Mouse (Mus musculus) G1E (cell line): Measurements from ENCODE around the gene Akr1b3. TPM values are rescaled to one million over a fixed set of nuclear protein-coding genes. Genes with fewer than 3 reads are reported as not detected.

ENCODE experiments used
- ATAC-seq: 2 replicates; pipeline ENCODE4 v1.8.0; 2016; ENCODE audit warnings: mild to moderate bottlenecking; ENCODE audit not compliant: insufficient number of reproducible peaks, poor library complexity, low FRiP score, severe bottlenecking; ENCODE audit errors: extremely low read depth
- DNase-seq: peaks from one replicate; pipeline ENCODE4 v3.0.0; 2012; ENCODE audit warnings: low spot score
- H3K27me3 ChIP-seq: 2 replicates; pipeline ENCODE4 v1.6.1; 2012; ENCODE audit warnings: mild to moderate bottlenecking, low read length, inconsistent platforms; ENCODE audit not compliant: insufficient read depth
- H3K36me3 ChIP-seq: replicated peaks from 2 replicates; pipeline ENCODE3; 2012; ENCODE audit warnings: mild to moderate bottlenecking, inconsistent platforms
- H3K4me1 ChIP-seq: 2 replicates; pipeline ENCODE4 v1.6.1; 2012; ENCODE audit warnings: low read depth, low read length, inconsistent platforms, mixed read lengths; ENCODE audit not compliant: insufficient read depth
- H3K4me3 ChIP-seq: 2 replicates; pipeline ENCODE4 v1.5.1; 2012; ENCODE audit warnings: low read depth, mild to moderate bottlenecking, inconsistent platforms, low read length, moderate library complexity, mixed read lengths
- H3K9me3 ChIP-seq: replicated peaks from 2 replicates; pipeline ENCODE4 v1.6.1; 2012; ENCODE audit warnings: inconsistent platforms
- CTCF ChIP-seq: IDR thresholded peaks from 2 replicates; pipeline ENCODE4 v1.5.1; 2012; ENCODE audit warnings: low read depth, low read length, inconsistent platforms, mixed read lengths
- GATA1 ChIP-seq: IDR thresholded peaks from 2 replicates; pipeline ENCODE4 v1.6.1; 2012; ENCODE audit warnings: borderline replicate concordance, low read length, inconsistent platforms, mixed read lengths
- GATA2 ChIP-seq: IDR thresholded peaks from 2 replicates; pipeline ENCODE4 v1.6.1; 2012; ENCODE audit warnings: low read depth, low read length, inconsistent platforms, borderline replicate concordance
- POLR2AphosphoS5 ChIP-seq: IDR thresholded peaks from 2 replicates; pipeline ENCODE4 v1.6.1; 2012; ENCODE audit warnings: low read depth, low read length, inconsistent platforms; ENCODE audit not compliant: insufficient replicate concordance
- TAL1 ChIP-seq: conservative IDR thresholded peaks from 2 replicates; pipeline ENCODE4 v1.6.1; 2012; ENCODE audit warnings: low read depth, low read length, inconsistent platforms, mixed read lengths
- polyA plus RNA-seq: library from polyadenylated mRNA; stranded (reverse); fragments of >175 nt; gene quantifications from 2 replicates; pipeline ENCODE4 v1.2.3, GENCODE M21; 2012
- total RNA-seq, 2 experiments: library from RNA; stranded (forward) in 1 of 2; stranded (reverse) in 1 of 2; fragments of 200-1000 nt in 1 of 2; fragments of >200 nt in 1 of 2; fragmentation: Nextera tagmentation in 1 of 2; gene quantifications; 2 replicates each; pipeline ENCODE4 v1.2.3; 2014 to 2017

The Akr1b3 gene
- total and polyA plus RNA-seq, 3 experiments = 23.3 to 58.2 (median 54.7) TPM

DNA sequence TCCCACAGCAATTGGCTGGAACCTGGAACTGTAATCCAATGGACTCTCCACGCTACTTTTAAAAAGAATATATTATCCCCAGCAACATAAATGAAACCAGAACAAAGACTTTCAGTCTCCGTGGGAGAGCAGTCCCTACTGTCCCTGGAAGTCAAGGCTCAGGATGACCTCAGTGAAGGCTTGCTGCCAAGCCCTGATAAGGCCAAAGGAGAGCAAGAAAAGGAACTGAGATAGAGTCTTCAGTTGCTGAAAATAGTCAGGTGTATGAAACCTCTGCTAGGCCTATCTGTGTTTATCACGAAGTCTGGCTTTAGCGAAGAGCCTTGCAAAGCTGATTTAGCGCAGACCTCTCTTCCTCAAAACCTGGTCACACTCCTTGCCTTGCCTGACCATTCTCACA lies 14.1 kb upstream of the Akr1b3 start:
- DNase-seq (no peak), ATAC-seq (no peak)
- TF ChIP-seq TAL1 = no peak
- no peak for TF ChIP-seq GATA2
- TF ChIP-seq GATA1 = no peak
- no peak for TF ChIP-seq POLR2AphosphoS5
- TF ChIP-seq CTCF = no peak
- H3K27me3 ChIP-seq = peaks cover 11% of the 10 kb centered on the region
- no peaks in the 10 kb centered on the region for H3K36me3 ChIP-seq
- H3K9me3 ChIP-seq = no peaks in the 10 kb centered on the region
- H3K4me3 ChIP-seq = no peak overlapping the region
- no peaks in the 10 kb centered on the region for H3K4me1 ChIP-seq

DNA sequence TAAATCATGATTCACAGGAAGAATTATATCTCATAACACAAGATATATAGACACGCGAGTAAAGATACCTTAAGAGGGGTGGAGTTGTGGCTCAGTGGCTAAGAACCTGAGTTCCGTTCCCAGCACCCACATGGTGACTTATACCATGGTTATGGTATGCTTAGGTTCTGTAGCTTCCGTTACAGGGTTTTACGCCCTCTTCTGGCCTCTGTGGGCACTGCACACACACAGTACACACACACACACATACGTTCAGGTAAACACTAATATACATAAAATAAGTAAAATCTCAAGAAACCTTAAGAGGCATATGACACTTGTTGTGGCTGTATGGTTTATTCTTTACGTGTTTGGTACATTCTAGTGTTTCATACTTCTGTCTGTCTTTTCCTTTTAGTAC lies 4.8 kb upstream of the Akr1b3 start:
- DNase-seq (no peak), ATAC-seq (no peak)
- H3K9me3 ChIP-seq = peaks cover 2% of the 10 kb centered on the region; the same call in 1 of the 2 replicates
- TF ChIP-seq CTCF (no peak), GATA2 (no peak), TAL1 (no peak), GATA1 (no peak), POLR2AphosphoS5 (no peak)
- H3K36me3 ChIP-seq = no peaks in the 10 kb centered on the region
- H3K4me3 ChIP-seq = no peak overlapping the region
- H3K27me3 ChIP-seq = peaks cover 8% of the 10 kb centered on the region
- H3K4me1 ChIP-seq = peaks cover 4% of the 10 kb centered on the region; the same call in 1 of the 2 replicates

DNA sequence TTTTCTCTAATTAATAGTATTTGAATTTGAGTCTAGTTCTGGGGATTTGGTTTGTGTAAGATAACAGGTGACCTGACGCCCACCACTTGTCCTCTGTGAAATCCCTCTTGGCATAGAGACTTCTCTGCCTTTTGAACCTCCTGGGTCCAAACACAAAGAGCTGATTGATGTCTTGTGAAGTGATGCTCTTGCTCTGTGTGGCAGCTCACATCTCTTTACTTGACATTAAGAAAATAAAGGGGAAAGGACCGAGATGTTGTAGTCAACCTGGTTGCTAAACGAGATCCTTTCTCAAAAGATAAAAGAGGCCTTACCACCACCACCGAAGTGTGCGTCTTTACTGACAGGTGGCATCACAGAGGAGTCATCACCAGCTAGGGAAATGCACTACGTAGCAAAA lies 1.4 kb upstream of the Akr1b3 start:
- ATAC-seq (no peak), DNase-seq (no peak)
- Histone ChIP-seq H3K4me1 (peaks cover 4% of the 10 kb centered on the region; the same call in 1 of the 2 replicates), H3K27me3 (peaks cover 6% of the 10 kb centered on the region; the same call in 1 of the 2 replicates), H3K4me3 (no peak overlapping the region), H3K36me3 (peaks cover 6% of the 10 kb centered on the region), H3K9me3 (peaks cover 2% of the 10 kb centered on the region; the same call in 1 of the 2 replicates)
- TF ChIP-seq GATA2 = no peak
- no peak for TF ChIP-seq CTCF
- TF ChIP-seq POLR2AphosphoS5 = no peak

DNA sequence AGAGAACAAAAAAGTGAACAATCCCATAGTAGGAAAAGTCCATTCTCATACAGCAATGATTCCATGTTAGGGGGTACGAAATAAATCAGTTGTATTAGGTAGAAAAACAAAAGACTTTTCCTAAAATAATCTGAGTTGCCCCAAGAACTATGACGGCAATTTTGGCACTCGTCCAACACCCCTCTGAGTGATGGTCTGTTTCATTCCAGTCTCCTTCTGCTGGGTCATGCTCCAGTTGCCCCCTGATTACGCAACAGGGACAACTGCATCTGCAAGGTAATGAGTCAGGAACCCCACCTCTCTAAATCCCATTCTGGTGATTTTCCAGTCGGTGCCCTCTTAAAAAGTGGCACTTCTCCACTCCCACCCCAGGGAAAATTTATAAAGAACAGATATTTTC lies 894 bp upstream of the Akr1b3 start:
- Histone ChIP-seq H3K36me3 (peaks cover 10% of the 10 kb centered on the region), H3K4me3 (no peak overlapping the region), H3K4me1 (peaks cover 4% of the 10 kb centered on the region; the same call in 1 of the 2 replicates), H3K9me3 (peaks cover 2% of the 10 kb centered on the region; the same call in 1 of the 2 replicates), H3K27me3 (peaks cover 6% of the 10 kb centered on the region; the same call in 1 of the 2 replicates)
- TF ChIP-seq POLR2AphosphoS5 = no peak
- TF ChIP-seq TAL1 = no peak
- no peak for TF ChIP-seq CTCF
- no peak for TF ChIP-seq GATA2
- no peak for DNase-seq
- no peak for ATAC-seq

DNA sequence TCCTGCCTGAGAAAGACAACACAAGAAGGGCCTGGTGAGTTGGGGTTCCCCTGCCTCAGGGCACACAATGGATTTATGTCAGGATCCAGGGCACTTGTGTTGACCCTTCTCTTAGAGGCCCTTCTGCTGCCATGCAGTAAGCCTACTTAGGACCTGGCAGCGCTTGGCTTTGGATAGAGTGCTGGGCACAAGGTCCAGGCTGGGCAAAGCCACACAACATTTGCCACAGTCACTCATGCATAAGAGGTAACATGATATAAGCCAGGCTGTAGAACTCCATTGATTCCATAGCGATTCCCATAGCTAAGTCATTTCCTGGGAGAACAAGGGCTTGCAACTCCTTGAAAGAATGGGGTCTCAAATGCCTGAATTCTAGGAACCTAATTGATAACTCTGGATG lies 3.4 kb downstream of the Akr1b3 start:
- Histone ChIP-seq H3K9me3 (no peaks in the 10 kb centered on the region), H3K4me3 (no peak overlapping the region), H3K4me1 (peaks cover 4% of the 10 kb centered on the region; the same call in 1 of the 2 replicates), H3K36me3 (peaks cover 51% of the 10 kb centered on the region), H3K27me3 (no peaks in the 10 kb centered on the region)
- no peak for TF ChIP-seq GATA2
- no peak for TF ChIP-seq CTCF
- no peak for TF ChIP-seq GATA1
- TF ChIP-seq POLR2AphosphoS5 = no peak
- TF ChIP-seq TAL1 = no peak
- no peak for DNase-seq
- ATAC-seq = no peak

DNA sequence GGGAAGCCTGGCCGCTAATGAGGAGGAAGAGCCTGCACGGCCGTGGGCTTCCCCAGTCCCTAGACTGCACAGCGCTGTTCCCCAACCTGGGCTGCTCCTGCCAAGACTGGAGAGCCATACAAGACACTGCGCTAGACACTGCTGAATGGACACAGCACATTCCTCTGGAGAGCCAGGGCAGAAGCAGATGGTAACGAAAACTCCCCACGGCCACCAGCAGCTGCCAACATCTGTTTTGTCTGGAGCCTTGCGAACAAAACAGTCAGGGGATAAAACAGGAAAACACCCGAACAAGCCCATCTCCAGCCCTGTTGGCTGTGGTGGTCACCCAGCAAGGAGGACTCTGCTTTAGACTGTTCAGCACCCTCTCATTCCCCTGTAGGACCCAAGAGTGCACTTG lies 3.9 kb downstream of the Akr1b3 start:
- Histone ChIP-seq H3K4me1 (peaks cover 4% of the 10 kb centered on the region; the same call in 1 of the 2 replicates), H3K9me3 (no peaks in the 10 kb centered on the region), H3K36me3 (peaks cover 56% of the 10 kb centered on the region), H3K27me3 (no peaks in the 10 kb centered on the region), H3K4me3 (no peak overlapping the region)
- DNase-seq (no peak), ATAC-seq (no peak)
- TF ChIP-seq TAL1 (no peak), CTCF (no peak)
